Mouse (Mus musculus) mature B cell (primary cell): ENCODE data around the gene Scaf11.
"Not testable (repeated sequence)": the region's sequence is repeated elsewhere in the genome, so short reads cannot be mapped to it uniquely, and the experiment has no call there.

Source experiments
- in situ Hi-C: fragments of 300-500 bp; cut with MboI; formaldehyde crosslinking; loops from 2 replicates; pipeline ENCODE4 v1.14.3; 2019

Gene Scaf11

GRCm38 (mm10) chr15:96460730-96461540 is at the start of gene Scaf11:
Gene Scaf11, minus strand, starts transcription at chr15:96460843.
- in situ Hi-C loops = no loop called here

GRCm38 (mm10) chr15:96507097-96507840 is 46.6 kb upstream of the Scaf11 start:
- in situ Hi-C loops = no loop called here

- in situ Hi-C loops = no loop called here
These were observed 37.0 kb upstream of the Scaf11 start for GRCm38 (mm10) chr15:96497646-96498045.

DNA sequence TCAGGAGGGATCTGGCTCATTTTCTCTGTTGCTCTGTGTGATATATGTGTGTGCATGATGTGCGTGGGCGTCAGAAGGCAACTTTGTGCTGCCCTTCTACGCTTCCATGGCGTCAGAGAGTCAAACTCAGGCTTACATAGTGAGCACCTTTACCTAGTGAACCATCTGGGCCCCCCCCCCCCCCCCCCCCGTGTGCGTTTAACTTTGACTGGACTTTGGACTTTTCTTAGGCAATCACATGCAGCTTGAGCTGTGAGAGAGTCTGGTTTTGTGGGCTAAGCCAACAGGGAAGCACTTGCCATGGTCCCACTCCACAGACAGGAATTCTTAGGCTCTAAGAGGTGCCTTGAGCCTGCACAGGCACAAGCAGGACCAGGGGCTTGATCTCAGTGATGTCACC is 33.6 kb upstream of the Scaf11 start:
- in situ Hi-C loops = no loop called here

DNA sequence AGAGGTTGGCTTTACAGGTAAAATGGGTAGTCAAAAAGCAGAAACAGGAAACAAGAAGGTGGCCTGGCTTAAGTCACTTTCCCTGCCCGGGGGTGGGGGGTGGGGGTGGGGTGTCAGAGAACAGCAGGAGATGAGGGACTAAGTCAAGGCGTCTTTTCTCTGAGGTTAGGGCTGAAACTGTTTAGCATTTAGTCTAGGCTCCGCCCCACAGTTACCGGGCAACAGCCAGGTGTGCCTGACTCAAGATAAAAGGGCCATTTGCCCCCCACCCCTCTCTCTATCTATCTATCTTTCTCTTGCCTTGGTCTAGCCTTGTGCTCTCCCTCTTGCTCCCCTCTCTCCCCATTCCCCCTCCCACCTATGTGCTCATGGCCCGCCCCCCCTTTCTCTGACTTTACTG is 32.9 kb upstream of the Scaf11 start:
- in situ Hi-C loops = no loop called here

DNA sequence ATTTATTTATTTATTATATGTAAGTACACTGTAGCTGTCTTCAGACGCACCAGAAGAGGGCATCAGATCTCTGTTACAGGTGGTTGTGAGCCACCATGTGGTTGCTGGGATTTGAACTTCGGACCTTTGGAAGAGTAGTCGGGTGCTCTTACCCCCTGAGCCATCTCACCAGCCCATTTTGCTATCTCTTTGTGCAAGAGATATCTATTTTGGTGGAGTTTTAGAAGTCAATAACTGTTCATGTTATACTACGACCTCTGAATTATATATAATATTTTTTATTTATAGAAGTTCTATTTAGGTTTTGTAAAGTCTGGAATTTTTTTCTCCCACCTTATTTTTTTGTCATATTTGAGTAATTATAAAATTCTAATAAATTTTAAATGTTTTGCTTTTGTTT is 32.3 kb upstream of the Scaf11 start:
- in situ Hi-C loops = not testable (repeated sequence)

DNA sequence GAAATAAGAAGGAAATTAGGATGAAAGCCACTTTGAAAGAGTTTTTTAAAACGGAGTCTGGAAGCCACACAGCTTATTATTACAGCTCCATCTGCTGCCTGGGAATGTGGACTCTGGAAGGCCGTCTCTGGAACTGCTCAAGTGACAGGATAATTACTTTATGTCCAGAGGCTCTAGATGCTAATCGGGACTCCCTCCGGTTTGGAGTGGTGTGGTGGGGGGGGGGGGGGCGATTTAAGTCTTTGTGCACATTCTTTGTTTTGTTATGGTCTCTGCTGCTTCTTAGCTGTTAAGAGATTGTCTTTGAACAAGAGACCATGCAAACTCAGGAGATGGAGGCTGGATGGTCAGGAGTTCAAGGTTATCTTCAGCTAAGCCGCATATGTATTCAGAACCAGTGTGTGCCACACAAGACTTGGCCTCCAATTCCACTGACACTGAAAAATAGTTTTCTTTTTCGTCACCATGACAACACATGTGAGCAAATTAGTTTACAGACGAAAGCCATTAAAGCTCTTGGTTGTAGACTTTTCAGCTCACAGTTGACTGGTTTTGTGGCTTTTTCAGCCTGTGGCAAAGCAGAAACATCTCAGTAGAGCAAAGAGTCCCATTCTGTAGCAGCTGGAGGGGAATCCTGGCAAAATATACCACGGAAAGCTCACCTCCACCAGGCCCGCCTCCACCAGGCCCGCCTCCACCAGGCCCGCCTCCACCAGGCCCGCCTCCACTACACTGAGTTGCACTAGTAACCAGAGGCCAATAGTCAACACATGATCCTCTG is 31.4 kb upstream of the Scaf11 start:
- in situ Hi-C loops = no loop called here

GRCm38 (mm10) chr15:96491421-96491820 is 30.8 kb upstream of the Scaf11 start:
- in situ Hi-C loops = no loop called here

GRCm38 (mm10) chr15:96490123-96490522 is 29.5 kb upstream of the Scaf11 start:
- in situ Hi-C loops = no loop called here

DNA sequence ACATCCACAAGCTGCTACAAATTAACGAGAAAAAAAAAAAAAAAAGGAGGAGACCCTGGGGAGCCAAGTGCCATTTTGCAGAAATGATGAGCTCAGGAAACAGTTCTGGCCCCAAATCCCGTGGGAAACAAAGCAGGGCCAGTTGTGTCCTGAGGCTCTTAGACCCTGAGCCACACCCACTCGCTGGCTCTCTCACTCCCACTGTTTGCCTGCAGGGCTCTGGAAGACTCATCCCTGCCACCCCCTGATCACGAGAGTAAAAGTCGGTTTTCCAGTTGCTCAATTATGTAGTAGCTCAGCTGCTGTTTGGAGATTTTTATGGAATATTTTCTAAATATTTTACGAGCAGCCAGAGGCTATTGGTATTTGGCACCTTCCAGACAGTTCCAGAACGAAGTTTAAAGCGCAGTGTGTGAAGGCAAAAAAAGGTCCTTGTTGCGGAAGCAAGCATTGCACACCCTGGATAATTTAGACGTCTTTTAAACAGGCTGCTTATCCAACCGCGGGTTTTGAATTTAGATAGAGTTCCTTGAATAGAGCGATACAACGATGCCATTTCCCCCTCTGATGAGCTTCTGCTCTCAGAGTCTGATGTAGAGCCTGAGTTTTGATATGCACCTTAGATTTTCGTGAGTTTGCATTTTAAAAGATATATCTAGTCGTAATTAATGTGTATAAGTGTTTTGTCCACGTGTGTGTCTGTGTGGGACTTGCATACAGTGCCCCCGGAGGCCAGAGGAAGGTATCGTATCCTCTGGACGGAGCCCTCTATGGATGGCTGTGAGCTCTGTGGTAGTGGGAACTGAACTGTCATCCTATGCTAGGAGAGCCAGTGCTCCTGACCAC is 28.5 kb upstream of the Scaf11 start:
- in situ Hi-C loops = no loop called here

GRCm38 (mm10) chr15:96487066-96487698 is 26.5 kb upstream of the Scaf11 start:
- in situ Hi-C loops = no loop called here

GRCm38 (mm10) chr15:96480822-96481221 is 20.2 kb upstream of the Scaf11 start:
- in situ Hi-C loops = no loop called here

- in situ Hi-C loops = no loop called here
These were observed 17.4 kb upstream of the Scaf11 start for GRCm38 (mm10) chr15:96478006-96478405.

DNA sequence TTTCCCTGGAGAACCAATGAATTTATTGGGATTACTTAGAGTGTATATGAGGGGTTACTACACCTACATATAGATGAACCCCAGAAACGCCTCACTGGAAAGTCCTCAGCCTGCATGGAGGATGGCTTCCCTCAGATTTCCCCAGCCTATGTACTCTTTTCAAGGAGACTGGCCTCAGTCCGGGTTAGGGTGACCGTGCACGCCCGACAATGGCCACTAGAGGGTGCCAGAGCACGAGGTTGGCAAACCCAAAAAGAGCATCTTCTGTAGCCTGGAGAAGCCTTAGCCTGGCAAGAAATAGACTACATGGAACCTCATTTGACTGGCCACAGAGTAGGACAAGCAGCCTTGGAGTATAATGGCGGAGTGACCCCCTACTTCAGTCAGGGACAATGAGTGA is 15.7 kb upstream of the Scaf11 start:
- in situ Hi-C loops = no loop called here

DNA sequence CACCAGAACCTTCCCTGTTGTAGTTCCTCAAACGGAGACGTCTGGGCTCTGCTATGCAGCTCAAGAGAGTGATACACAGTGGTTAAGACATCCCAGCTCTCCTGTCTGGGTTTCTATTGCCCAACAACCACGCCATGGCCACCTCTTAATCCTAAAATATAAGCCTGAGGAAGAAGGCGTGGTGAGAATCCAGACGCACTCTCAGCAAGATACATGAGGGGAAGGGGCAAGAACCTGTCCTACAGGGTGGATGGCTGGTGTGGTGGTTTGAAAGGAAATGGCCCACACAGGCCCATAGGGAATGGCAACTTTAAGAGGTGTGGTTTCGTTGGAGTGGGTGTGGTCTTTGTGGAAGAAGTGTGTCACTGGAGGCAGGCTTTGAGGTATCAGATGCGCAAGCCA is 14.9 kb upstream of the Scaf11 start:
- in situ Hi-C loops = no loop called here

DNA sequence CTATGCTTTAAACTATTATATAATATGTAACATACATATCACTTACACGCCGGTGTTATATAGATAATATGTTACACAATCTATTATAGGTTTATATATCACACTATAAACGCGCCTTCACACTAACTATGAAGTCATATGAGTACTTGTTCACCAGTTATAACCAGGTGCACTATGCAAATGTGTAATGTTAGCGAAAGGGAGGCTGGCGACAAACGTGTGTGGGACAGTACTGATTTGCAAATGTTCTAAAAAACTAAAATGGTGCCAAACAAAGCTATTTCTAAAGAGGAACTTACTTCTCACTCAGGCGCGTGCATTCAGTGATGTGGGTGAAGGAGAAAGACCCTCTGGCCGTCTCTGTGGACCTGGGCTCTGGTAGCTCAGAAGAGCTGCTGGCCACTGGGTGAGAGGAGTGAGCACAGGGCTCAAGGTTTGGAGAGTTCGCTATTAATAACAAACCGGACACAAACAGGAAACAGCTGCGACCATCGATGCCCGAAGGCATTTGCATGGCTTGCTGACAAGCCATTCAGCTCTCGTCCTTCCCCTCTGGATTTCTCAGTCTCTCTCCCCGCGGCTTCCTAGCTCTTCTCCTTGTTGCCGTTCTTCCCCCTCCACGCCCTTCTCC is 13.8 kb upstream of the Scaf11 start:
- in situ Hi-C loops = no loop called here

GRCm38 (mm10) chr15:96473920-96474319 is 13.3 kb upstream of the Scaf11 start:
- in situ Hi-C loops = no loop called here

DNA sequence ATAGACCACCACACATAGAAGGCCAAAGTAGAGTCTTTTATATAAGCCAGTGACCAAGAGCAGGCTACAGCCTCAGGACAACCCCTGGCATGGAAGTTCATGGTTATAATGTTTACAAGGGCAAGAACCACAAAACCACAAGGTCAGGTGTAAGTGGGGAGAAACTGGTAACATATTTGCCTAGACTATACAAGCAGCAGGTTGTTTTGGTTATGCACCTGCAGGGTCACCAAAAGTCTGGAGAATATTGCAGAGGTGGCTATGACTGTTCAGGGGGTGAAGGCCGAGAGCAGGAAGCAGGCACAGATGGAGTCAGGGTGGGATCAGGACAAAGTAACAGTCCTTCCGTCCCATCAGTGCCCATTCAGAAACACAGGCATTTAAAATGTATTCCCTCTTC is 7.7 kb upstream of the Scaf11 start:
- in situ Hi-C loops = no loop called here

GRCm38 (mm10) chr15:96467844-96468243 is 7.2 kb upstream of the Scaf11 start:
- in situ Hi-C loops = no loop called here

- in situ Hi-C loops = no loop called here
These were observed 5.8 kb upstream of the Scaf11 start for GRCm38 (mm10) chr15:96466362-96466903.
